In genomic region chr12:108242243-108242745, GRCm38 (mm10) we compare ENCODE assay signal across 16 mouse cellular contexts. TPM values are rescaled to one million over a fixed set of nuclear protein-coding genes. Genes with fewer than 3 reads are reported as not detected.
DNase-seq lines count a peak whose midpoint lies in the region; ATAC-seq lines count a peak whose summit lies in the region.
"Had no signal": no experiment of that assay in that cellular context is flagged by ENCODE, and none has a peak within 500 bp of the region (broad histone marks: within the 10 kb centered on the region; RNA-seq: fewer than 3 reads in every experiment).

No protein-coding gene starts in this region.

- ATAC-seq in kidney, embryonic 14.5 days (ENCODE audit: low FRiP score, low TSS enrichment): no peak
- no peak for ATAC-seq in hindbrain, embryonic 12.5 days (ENCODE audit: low FRiP score)
- no peak for ATAC-seq in neural tube, embryonic 12.5 days (ENCODE audit: low FRiP score, low read depth)

- H3K27ac ChIP-seq in kidney, embryonic 14.5 days (ENCODE audit: low read depth, low read length): no peak overlapping the region
- H3K27ac ChIP-seq in embryonic facial prominence, embryonic 10.5 days (replicated peaks): peak overlapping the region; percentile 86
- peak overlapping the region; percentile 90 for H3K27ac ChIP-seq in hindbrain, embryonic 12.5 days
- H3K27ac ChIP-seq in neural tube, embryonic 12.5 days: peak overlapping the region; percentile 95

- no peak overlapping the region for H3K4me3 ChIP-seq in kidney, embryonic 14.5 days (ENCODE audit: low read length)
- H3K4me3 ChIP-seq in embryonic facial prominence, embryonic 10.5 days: no peak overlapping the region
- no peak overlapping the region for H3K4me3 ChIP-seq in hindbrain, embryonic 12.5 days
- no peak overlapping the region for H3K4me3 ChIP-seq in neural tube, embryonic 12.5 days

- DNase-seq in kidney, adult 8-10 months: no peak
- no peak for DNase-seq in embryonic facial prominence, embryonic 10.5 days (ENCODE audit: low spot score)
- DNase-seq in right cerebral cortex, postnatal 14 days: no peak
- no peak for DNase-seq in right cerebral cortex, adult 2 months (ENCODE audit: low spot score in 2 of 2)
- DNase-seq: cerebellum, adult 11-12 months; gastrocnemius, postnatal 36 days; heart, postnatal 36 days; kidney, adult 18-20 months; liver; lung, adult 2 months; lung, postnatal 4 days; thymus, adult 2 months had no signal

- H3K4me1 ChIP-seq in kidney, embryonic 14.5 days (ENCODE audit: control insufficient read depth, insufficient read depth, low read length): peaks cover 85% of the 10 kb centered on the region
- H3K4me1 ChIP-seq in embryonic facial prominence, embryonic 10.5 days: peaks cover 99% of the 10 kb centered on the region
- peaks cover 100% of the 10 kb centered on the region for H3K4me1 ChIP-seq in hindbrain, embryonic 12.5 days
- peaks cover 100% of the 10 kb centered on the region for H3K4me1 ChIP-seq in neural tube, embryonic 12.5 days

- no peaks in the 10 kb centered on the region for H3K9me3 ChIP-seq in kidney, embryonic 14.5 days (ENCODE audit: control insufficient read depth, low read length)
- H3K9me3 ChIP-seq in embryonic facial prominence, embryonic 10.5 days: no peaks in the 10 kb centered on the region
- no peaks in the 10 kb centered on the region for H3K9me3 ChIP-seq in hindbrain, embryonic 12.5 days (replicated peaks)
- no peaks in the 10 kb centered on the region for H3K9me3 ChIP-seq in neural tube, embryonic 12.5 days

- H3K9ac ChIP-seq in kidney, embryonic 14.5 days (ENCODE audit: low read depth, low read length): 0 out of 2 replicates have a peak overlapping the region, but pooled peaks have one; percentile 8
- H3K9ac ChIP-seq in hindbrain, embryonic 12.5 days: peak overlapping the region; percentile 39; the same call in 1 of the 2 replicates
- H3K9ac ChIP-seq in neural tube, embryonic 12.5 days: no peak overlapping the region

- H3K4me2 ChIP-seq in kidney, embryonic 14.5 days (replicated peaks; ENCODE audit: low read depth, low read length): peak overlapping the region; percentile 8; the same call in 1 of the 2 replicates
- H3K4me2 ChIP-seq in hindbrain, embryonic 12.5 days (replicated peaks): no peak overlapping the region
- peak overlapping the region; percentile 55; the same call in 1 of the 2 replicates for H3K4me2 ChIP-seq in neural tube, embryonic 12.5 days (replicated peaks)
- H3K4me2 ChIP-seq: heart, embryonic 11.5 days had no signal

- H3K36me3 ChIP-seq in kidney, embryonic 14.5 days (ENCODE audit: control insufficient read depth, insufficient read depth, low read length): no peaks in the 10 kb centered on the region
- H3K36me3 ChIP-seq in embryonic facial prominence, embryonic 10.5 days (replicated peaks): no peaks in the 10 kb centered on the region
- no peaks in the 10 kb centered on the region for H3K36me3 ChIP-seq in hindbrain, embryonic 12.5 days
- H3K36me3 ChIP-seq in neural tube, embryonic 12.5 days: no peaks in the 10 kb centered on the region

- H3K27me3 ChIP-seq in kidney, embryonic 14.5 days (ENCODE audit: control insufficient read depth, insufficient read depth, low read length): no peaks in the 10 kb centered on the region
- no peaks in the 10 kb centered on the region for H3K27me3 ChIP-seq in embryonic facial prominence, embryonic 10.5 days (replicated peaks; ENCODE audit: low read depth, poor library complexity, severe bottlenecking)
- no peaks in the 10 kb centered on the region for H3K27me3 ChIP-seq in hindbrain, embryonic 12.5 days
- H3K27me3 ChIP-seq in neural tube, embryonic 12.5 days (replicated peaks): no peaks in the 10 kb centered on the region

- WGBS in kidney, embryonic 14.5 days: 54% methylated on average over 20 of the region's 20 CpGs
- 72% methylated on average over 20 of the region's 20 CpGs for WGBS in embryonic facial prominence, embryonic 10.5 days
- 36% methylated on average over 20 of the region's 20 CpGs for WGBS in hindbrain, embryonic 12.5 days
- 39% methylated on average over 20 of the region's 20 CpGs for WGBS in neural tube, embryonic 12.5 days

RNA-seq across cellular contexts. Expression of gene Ccdc85c, which starts 32.9 kb away (rescaled TPM):
- 9.9 and 11.0 TPM in 2 replicates for polyA plus RNA-seq in kidney, embryonic 14.5 days (2014; fragmentation: Nextera tagmentation; extraction: Ambion mirVana)
- polyA plus RNA-seq in embryonic facial prominence, embryonic 10.5 days (2016; fragmentation: Nextera tagmentation; extraction: Ambion mirVana): 11.4 and 12.1 TPM in 2 replicates
- polyA plus RNA-seq in hindbrain, embryonic 12.5 days (2016; fragmentation: Nextera tagmentation; extraction: Ambion mirVana): 15.2 and 16.3 TPM in 2 replicates
- polyA plus RNA-seq in neural tube, embryonic 12.5 days (2016; fragmentation: Nextera tagmentation; extraction: Ambion mirVana): 14.5 and 20.4 TPM in 2 replicates
